Comparison of ENCODE assay signal across 8 mouse cellular contexts in genomic region chr1:139438373-139438772, GRCm38 (mm10). TPM values are rescaled to one million over a fixed set of nuclear protein-coding genes. Genes with fewer than 3 reads are reported as not detected.
A peak's percentile ranks its signal among the peaks of the same experiment; 100 is the strongest.
DNase-seq lines count a peak whose midpoint lies in the region; ATAC-seq and TF ChIP-seq lines count a peak whose summit lies in the region.

No protein-coding gene starts in this region.

- no peak for TF ChIP-seq POLR2A in brain, embryonic 14.5 days (IDR thresholded peaks at IDR 0.05; ENCODE audit: borderline replicate concordance, extremely low read depth, insufficient read depth, insufficient read length, poor library complexity, severe bottlenecking)

- H3K27me3 ChIP-seq in heart, embryonic 11.5 days (ENCODE audit: control insufficient read depth, insufficient read depth, low read length): no peaks in the 10 kb centered on the region
- H3K27me3 ChIP-seq in neural tube, embryonic 13.5 days: no peaks in the 10 kb centered on the region

- H3K9ac ChIP-seq in heart, embryonic 11.5 days (ENCODE audit: low read depth, low read length): no peak overlapping the region
- H3K9ac ChIP-seq in neural tube, embryonic 13.5 days: no peak overlapping the region

- no peak overlapping the region for H3K4me2 ChIP-seq in heart, embryonic 11.5 days
- no peak overlapping the region for H3K4me2 ChIP-seq in neural tube, embryonic 13.5 days

- H3K4me1 ChIP-seq in heart, embryonic 11.5 days (ENCODE audit: control insufficient read depth, insufficient read depth, low read length): no peaks in the 10 kb centered on the region
- H3K4me1 ChIP-seq in neural tube, embryonic 13.5 days (replicated peaks): no peaks in the 10 kb centered on the region

- H3K9me3 ChIP-seq in heart, embryonic 11.5 days (replicated peaks; ENCODE audit: control insufficient read depth, low read length): no peaks in the 10 kb centered on the region
- H3K9me3 ChIP-seq in neural tube, embryonic 13.5 days: no peaks in the 10 kb centered on the region

- ATAC-seq in heart, embryonic 11.5 days (replicated peaks; ENCODE audit: insufficient number of reproducible peaks, low FRiP score, low TSS enrichment): no peak
- peak; percentile 82 for ATAC-seq in CD4-positive, CD25-positive, alpha-beta regulatory T cell, adult 4 months
- ATAC-seq in neural tube, embryonic 13.5 days (ENCODE audit: low read depth): peak; percentile 61; the same call in 1 of the 2 replicates

- DNase-seq in heart, postnatal 14 days: peak; percentile 13 to 21
- DNase-seq in brain, embryonic 14.5 days (ENCODE audit: low read depth): peak; percentile 89
- peak; percentile 64 for DNase-seq in kidney, postnatal 10 days
- DNase-seq in gastrocnemius, adult 2 months: no peak
- no peak for DNase-seq in ovary, postnatal 14 days (ENCODE audit: low spot score)

- H3K36me3 ChIP-seq in heart, embryonic 11.5 days (ENCODE audit: control insufficient read depth, insufficient read depth, low read length): peaks cover 8% of the 10 kb centered on the region; the same call in 1 of the 2 replicates
- H3K36me3 ChIP-seq in neural tube, embryonic 13.5 days: peaks cover 49% of the 10 kb centered on the region

- no peak overlapping the region for H3K4me3 ChIP-seq in heart, embryonic 11.5 days (ENCODE audit: low read depth, low read length)
- no peak overlapping the region for H3K4me3 ChIP-seq in neural tube, embryonic 13.5 days
- no peak overlapping the region for H3K4me3 ChIP-seq in gastrocnemius, adult 2 months

- peak; percentile 61; the same call in 1 of the 2 replicates for TF ChIP-seq CTCF in brain, embryonic 14.5 days (IDR thresholded peaks at IDR 0.05; ENCODE audit: borderline replicate concordance, extremely low read depth, insufficient read depth, insufficient read length)
- no peak for TF ChIP-seq CTCF in gastrocnemius, adult 2 months (IDR thresholded peaks at IDR 0.05)

- H3K27ac ChIP-seq in heart, embryonic 11.5 days (ENCODE audit: low read depth, low read length): no peak overlapping the region
- H3K27ac ChIP-seq in neural tube, embryonic 13.5 days (replicated peaks): no peak overlapping the region
- H3K27ac ChIP-seq in gastrocnemius, adult 2 months: no peak overlapping the region

- intact Hi-C loops in heart, postnatal 14 days (cut with DNase I): no loop called here
- intact Hi-C loops in gastrocnemius, adult 2 months (cut with DNase I): no loop called here

RNA-seq across cellular contexts. Expression of gene Aspm, which starts 16.2 kb away (rescaled TPM):
- 1 to 10 TPM; 3.0 to 5.3 TPM for total RNA-seq in heart, postnatal 14 days (2021)
- polyA plus RNA-seq in heart, embryonic 11.5 days (2014; fragmentation: Nextera tagmentation; extraction: Ambion mirVana): 16.1 and 18.3 TPM in 2 replicates
- polyA plus RNA-seq in CD4-positive, CD25-positive, alpha-beta regulatory T cell, adult 4 months (2017; shearing (Covaris generic)): 1 to 10 TPM in 1 of 2 experiments, under 1 TPM in 1; 0.56 to 2.0 TPM
- polyA plus RNA-seq in brain, embryonic 14.5 days (2012; rRNA removed): 5.1 and 6.5 TPM in 2 replicates
- polyA plus RNA-seq in neural tube, embryonic 13.5 days (2015; fragmentation: Nextera tagmentation; extraction: Ambion mirVana): 3.2 and 4.1 TPM in 2 replicates
- under 1 TPM; 0.03 TPM for total RNA-seq in gastrocnemius, adult 2 months (2021)

RNA-seq across cellular contexts. Expression of gene Zbtb41, which starts 16.3 kb away (rescaled TPM):
- 10 to 100 TPM; 23.4 to 24.9 TPM for total RNA-seq in heart, postnatal 14 days (2021)
- polyA plus RNA-seq in heart, embryonic 11.5 days (2014; fragmentation: Nextera tagmentation; extraction: Ambion mirVana): 8.9 and 12.1 TPM in 2 replicates
- polyA plus RNA-seq in CD4-positive, CD25-positive, alpha-beta regulatory T cell, adult 4 months (2017; shearing (Covaris generic)): 1 to 10 TPM; 3.4 to 3.7 TPM
- polyA plus RNA-seq in brain, embryonic 14.5 days (2012; rRNA removed): 14.7 and 20.8 TPM in 2 replicates
- 9.8 and 11.7 TPM in 2 replicates for polyA plus RNA-seq in neural tube, embryonic 13.5 days (2015; fragmentation: Nextera tagmentation; extraction: Ambion mirVana)
- 10 to 100 TPM; 17.6 to 21.1 TPM for total RNA-seq in gastrocnemius, adult 2 months (2021)

Comparison
In these comparisons a context has a peak if more than half of its experiments do, and no peak if none do; other contexts are left out.
1. DNase-seq: peak in heart, postnatal 14 days (2 of 2), brain, embryonic 14.5 days (single experiment) and kidney, postnatal 10 days (single experiment); none in gastrocnemius, adult 2 months (single experiment) and ovary, postnatal 14 days (single experiment).